Mouse (Mus musculus) kidney, adult 2 months (tissue): ENCODE measurements at regions not wholly inside any gene's neighbourhood (a gene's known extent, or its start where the extent isn't known, plus 50 kb on each side); places are given as distances from the start of the nearest gene placed in this dataset.

Experiments used
- CTCF ChIP-seq: fragments of 200-500 bp; conservative IDR thresholded peaks from 2 replicates; pipeline ENCODE4 v1.5.1; 2011; ENCODE audit warnings: low read depth, mild to moderate bottlenecking, control low read depth, low read length, moderate library complexity, mixed read lengths; ENCODE audit not compliant: insufficient read depth, insufficient read length
- POLR2A ChIP-seq: fragments of 200-500 bp; IDR thresholded peaks from one replicate; pipeline ENCODE4 v1.6.1; 2011; ENCODE audit warnings: low read depth, low read length, control low read depth

DNA sequence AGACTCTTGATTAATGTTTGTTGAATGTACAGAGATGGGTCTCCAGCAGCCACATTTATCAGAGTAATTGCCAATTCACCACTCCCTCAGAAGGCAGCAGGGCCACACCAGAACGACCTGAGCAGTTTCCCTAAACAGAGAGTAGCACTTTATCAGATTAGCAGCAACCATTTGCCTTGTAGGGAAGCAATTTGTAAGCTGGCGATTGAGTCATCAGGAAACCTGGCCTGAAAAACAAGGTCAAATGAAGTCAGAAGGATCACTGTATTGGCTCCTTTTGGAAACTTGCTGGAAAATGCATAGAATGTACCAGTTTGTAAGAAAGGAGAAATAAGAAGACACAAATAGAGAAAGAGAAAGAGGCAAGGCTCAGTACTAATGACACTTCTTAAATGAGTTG, 295.1 kb downstream of the Qdpr start:
- TF ChIP-seq CTCF, result no peak
- no peak for TF ChIP-seq POLR2A
